Mouse (Mus musculus) adrenal gland, adult 10 weeks (tissue): ENCODE results near the gene Bola3. TPM values are rescaled to one million over a fixed set of nuclear protein-coding genes. Genes with fewer than 3 reads are reported as not detected.

Experiments
- polyA plus RNA-seq: library from polyadenylated mRNA; stranded (reverse); fragments of 350-450 nt; fragmentation: Illumina TruSeq; extraction: RNeasy Lipid Tissue Mini Kit (QIAGEN cat#74804); gene quantifications from one replicate; pipeline ENCODE4 v1.2.3, GENCODE M21; 2014; ENCODE audit warnings: low read depth, low replicate concordance

Gene Bola3
- 147 TPM for polyA plus RNA-seq

DNA sequence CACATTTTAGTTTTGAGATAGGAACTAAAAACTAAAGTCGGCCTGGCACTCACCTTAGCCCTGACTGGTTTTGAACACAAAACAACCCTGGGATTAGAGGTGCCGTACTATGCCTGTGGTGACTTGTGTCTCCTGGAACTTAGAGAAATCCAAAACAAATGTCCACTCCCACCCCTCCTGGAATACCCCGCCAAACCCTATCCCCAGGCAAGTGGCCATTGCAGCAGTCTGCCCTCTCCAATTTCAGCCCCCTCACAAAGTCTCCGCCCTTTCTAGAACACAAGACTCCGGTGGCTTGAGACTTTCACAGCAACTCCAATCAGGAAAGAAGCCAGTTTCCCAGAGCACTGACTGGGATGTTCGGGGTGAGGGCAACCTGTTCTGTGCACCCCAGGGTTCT, at the start of gene Bola3:
Bola3 (plus strand) TSS at position 275 of the 400 bp plus-strand sequence.

DNA sequence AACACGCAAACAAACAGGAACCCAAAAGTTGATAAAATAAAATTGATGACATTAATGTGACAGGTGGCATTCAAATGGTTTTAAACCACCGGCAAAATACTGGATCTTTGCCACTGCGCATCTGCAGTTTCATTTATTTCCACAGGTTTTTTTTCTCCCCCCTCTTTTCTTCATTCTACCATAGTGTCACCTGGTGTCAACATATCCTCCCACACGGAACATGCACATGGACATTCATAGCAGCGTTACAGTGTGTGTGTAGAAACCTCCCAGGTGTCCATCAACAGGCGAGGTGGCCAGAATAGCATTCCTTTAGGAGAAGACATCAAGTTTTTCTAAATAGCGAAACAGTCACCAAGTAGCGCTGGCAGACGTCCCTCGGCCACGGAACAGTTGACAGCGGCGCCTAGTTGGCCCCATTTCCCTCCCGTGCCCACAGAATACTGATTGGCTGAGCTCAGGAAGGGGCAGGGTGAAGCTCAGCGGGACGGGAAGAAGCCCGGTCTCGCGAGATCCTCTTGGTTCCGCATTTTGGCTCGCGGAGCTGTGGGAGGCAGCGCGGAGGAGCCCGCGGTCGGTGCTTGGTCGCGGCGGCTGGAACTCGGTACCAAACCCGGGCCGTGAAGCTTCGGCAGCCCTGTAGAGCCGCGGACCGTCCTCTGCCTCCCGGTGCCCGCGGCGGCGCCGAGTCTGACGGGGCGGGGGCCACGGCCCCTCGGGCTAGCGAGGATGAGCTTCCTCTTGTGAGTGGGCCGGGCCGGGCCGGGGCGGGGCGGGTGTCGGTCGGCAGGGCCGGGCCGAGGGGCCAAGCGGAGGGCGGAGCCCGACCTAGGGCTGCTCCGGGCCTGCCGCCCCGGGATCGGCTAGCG, 23.2 kb upstream of the Bola3 start, which contains the start of the genes Mthfd2 and Mob1a:
Mthfd2 (minus strand) TSS at position 384 of the 869 bp plus-strand sequence.
Mob1a (plus strand) TSS at position 492 of the 869 bp plus-strand sequence.

Other genes starting within 250 kb of the Bola3 start
- not detected for gene Ccdc142, start 247.5 kb upstream of the Bola3 start, polyA plus RNA-seq
- 1.6 TPM for gene Gm42688, start 247.5 kb upstream of the Bola3 start, polyA plus RNA-seq
- gene Mrpl53, start 240.1 kb upstream of the Bola3 start, polyA plus RNA-seq, result 40.2 TPM
- gene Mogs, start 233.7 kb upstream of the Bola3 start, polyA plus RNA-seq, result 3.9 TPM
- gene Wbp1, start 227.6 kb upstream of the Bola3 start, polyA plus RNA-seq, result 5.9 TPM
- gene Ino80b, start 223.7 kb upstream of the Bola3 start, polyA plus RNA-seq, result not detected
- 0.58 TPM for gene Rtkn, start 213.7 kb upstream of the Bola3 start, polyA plus RNA-seq
- 0.41 TPM for gene Wdr54, start 192.8 kb upstream of the Bola3 start, polyA plus RNA-seq
- gene 1700003E16Rik, start 192.7 kb upstream of the Bola3 start, polyA plus RNA-seq, result not detected
- gene Dctn1, start 183.2 kb upstream of the Bola3 start, polyA plus RNA-seq, result 14.2 TPM
- gene Slc4a5, start 129.3 kb upstream of the Bola3 start, polyA plus RNA-seq, result not detected
- 8.0 TPM for gene Mthfd2, start 23.2 kb upstream of the Bola3 start, polyA plus RNA-seq
- gene Mob1a, start 23.1 kb upstream of the Bola3 start, polyA plus RNA-seq, result 205 TPM
- gene Tet3, start 109.9 kb downstream of the Bola3 start, polyA plus RNA-seq, result 8.1 TPM
- 34.9 TPM for gene Dguok, start 157.8 kb downstream of the Bola3 start, polyA plus RNA-seq
- 1.5 TPM for gene Actg2, start 187.1 kb downstream of the Bola3 start, polyA plus RNA-seq
- 83.3 TPM for gene Stambp, start 223.6 kb downstream of the Bola3 start, polyA plus RNA-seq